Mouse (Mus musculus): ENCODE data around the gene Psmb3.
"Not testable (repeated sequence)": the region's sequence is repeated elsewhere in the genome, so short reads cannot be mapped to it uniquely, and the experiment has no call there.

Psmb3 gene

GRCm38 (mm10) chr11:97717369-97718280, 14.4 kb downstream of the Psmb3 start:
- no peak for DNase-seq (ENCODE audit: low spot score)

GRCm38 (mm10) chr11:97718281-97718860, 15.2 kb downstream of the Psmb3 start:
- DNase-seq (ENCODE audit: low spot score) = no peak

GRCm38 (mm10) chr11:97719041-97719440, 15.8 kb downstream of the Psmb3 start:
- no peak for DNase-seq (ENCODE audit: low spot score)

- DNase-seq (ENCODE audit: low spot score) = no peak
Measured at GRCm38 (mm10) chr11:97721338-97721737, 18.1 kb downstream of the Psmb3 start.

- no peak for DNase-seq (ENCODE audit: low spot score)
Measured at GRCm38 (mm10) chr11:97723709-97724108, 20.5 kb downstream of the Psmb3 start.

- no peak for DNase-seq (ENCODE audit: low spot score)
Measured at GRCm38 (mm10) chr11:97728311-97728710, 25.1 kb downstream of the Psmb3 start.

GRCm38 (mm10) chr11:97728730-97729129, 25.5 kb downstream of the Psmb3 start:
- no peak for DNase-seq (ENCODE audit: low spot score)

- DNase-seq (ENCODE audit: low spot score) = no peak
Measured at GRCm38 (mm10) chr11:97733689-97734088, 30.5 kb downstream of the Psmb3 start.

- not testable (repeated sequence) for DNase-seq (ENCODE audit: low spot score)
Measured at GRCm38 (mm10) chr11:97734810-97735209, 31.6 kb downstream of the Psmb3 start.

GRCm38 (mm10) chr11:97736645-97737044, 33.4 kb downstream of the Psmb3 start:
- no peak for DNase-seq (ENCODE audit: low spot score)

GRCm38 (mm10) chr11:97737600-97737999, 34.4 kb downstream of the Psmb3 start:
- no peak for DNase-seq (ENCODE audit: low spot score)

- DNase-seq (ENCODE audit: low spot score) = no peak
Measured at GRCm38 (mm10) chr11:97738703-97739102, 35.5 kb downstream of the Psmb3 start.

GRCm38 (mm10) chr11:97739155-97739554, 36.0 kb downstream of the Psmb3 start:
- no peak for DNase-seq (ENCODE audit: low spot score)

- DNase-seq (ENCODE audit: low spot score) = peak; percentile 37
Measured at GRCm38 (mm10) chr11:97740190-97740589, 37.0 kb downstream of the Psmb3 start.

- no peak for DNase-seq (ENCODE audit: low spot score)
Measured at GRCm38 (mm10) chr11:97742157-97742556, 39.0 kb downstream of the Psmb3 start.

GRCm38 (mm10) chr11:97742591-97742990, 39.4 kb downstream of the Psmb3 start:
- DNase-seq (ENCODE audit: low spot score) = no peak

- DNase-seq (ENCODE audit: low spot score) = no peak
Measured at GRCm38 (mm10) chr11:97743423-97743822, 40.2 kb downstream of the Psmb3 start.

- DNase-seq (ENCODE audit: low spot score) = peak; percentile 51
Measured at GRCm38 (mm10) chr11:97744063-97744717, 41.0 kb downstream of the Psmb3 start, which contains the start of gene Pip4k2b. Gene Pip4k2b (minus strand): TSS chr11:97744704.

- DNase-seq (ENCODE audit: low spot score) = peak; percentile 99
Measured at GRCm38 (mm10) chr11:97744718-97745330, 41.6 kb downstream of the Psmb3 start.

- DNase-seq (ENCODE audit: low spot score) = no peak
Measured at GRCm38 (mm10) chr11:97745331-97745721, 42.1 kb downstream of the Psmb3 start.

- DNase-seq (ENCODE audit: low spot score) = peak; percentile 19
Measured at GRCm38 (mm10) chr11:97747773-97748172, 44.6 kb downstream of the Psmb3 start.

- DNase-seq (ENCODE audit: low spot score) = no peak
Measured at GRCm38 (mm10) chr11:97748496-97748895, 45.3 kb downstream of the Psmb3 start.

All from urinary bladder, postnatal 14 days (tissue).